Mouse (Mus musculus): ENCODE data around the gene Atp9a. TPM values are rescaled to one million over a fixed set of nuclear protein-coding genes. Genes with fewer than 3 reads are reported as not detected.

Gene Atp9a
- polyA plus RNA-seq, 1 experiment, result 272 TPM

- no peak overlapping the region for H3K4me3 ChIP-seq (ENCODE audit: insufficient read depth, low read length)
- no peak for TF ChIP-seq CTCF (IDR thresholded peaks at IDR 0.05; ENCODE audit: extremely low read depth, insufficient read depth, low read length)
- TF ChIP-seq POLR2A (IDR thresholded peaks at IDR 0.05; ENCODE audit: extremely low read depth, insufficient read depth, low read length), result no peak
- no peak overlapping the region for H3K27ac ChIP-seq (ENCODE audit: insufficient read depth, low read length)
- H3K4me1 ChIP-seq (ENCODE audit: control insufficient read depth, insufficient read depth, low read length), result no peaks in the 10 kb centered on the region; the same call in 1 of the 2 replicates
Measured at GRCm38 (mm10) chr2:168694379-168695026, 47.7 kb downstream of the Atp9a start.

GRCm38 (mm10) chr2:168691774-168692173, 50.4 kb downstream of the Atp9a start:
- no peak for TF ChIP-seq POLR2A (IDR thresholded peaks at IDR 0.05; ENCODE audit: extremely low read depth, insufficient read depth, low read length)
- peak; percentile 72 for TF ChIP-seq CTCF (IDR thresholded peaks at IDR 0.05; ENCODE audit: extremely low read depth, insufficient read depth, low read length)
- no peak overlapping the region for H3K4me3 ChIP-seq (ENCODE audit: insufficient read depth, low read length)
- H3K27ac ChIP-seq (ENCODE audit: insufficient read depth, low read length), result no peak overlapping the region
- no peaks in the 10 kb centered on the region; the same call in 1 of the 2 replicates for H3K4me1 ChIP-seq (ENCODE audit: control insufficient read depth, insufficient read depth, low read length)

GRCm38 (mm10) chr2:168687326-168687725, 54.9 kb downstream of the Atp9a start:
- H3K27ac ChIP-seq (ENCODE audit: insufficient read depth, low read length), result no peak overlapping the region
- H3K4me3 ChIP-seq (ENCODE audit: insufficient read depth, low read length), result no peak overlapping the region
- TF ChIP-seq CTCF (IDR thresholded peaks at IDR 0.05; ENCODE audit: extremely low read depth, insufficient read depth, low read length) (no peak), POLR2A (IDR thresholded peaks at IDR 0.05; ENCODE audit: extremely low read depth, insufficient read depth, low read length) (no peak)
- H3K4me1 ChIP-seq (ENCODE audit: control insufficient read depth, insufficient read depth, low read length), result peaks cover 2% of the 10 kb centered on the region

- Histone ChIP-seq H3K27ac (ENCODE audit: insufficient read depth, low read length) (no peak overlapping the region), H3K4me1 (ENCODE audit: control insufficient read depth, insufficient read depth, low read length) (peaks cover 2% of the 10 kb centered on the region), H3K4me3 (ENCODE audit: insufficient read depth, low read length) (no peak overlapping the region)
- TF ChIP-seq POLR2A (IDR thresholded peaks at IDR 0.05; ENCODE audit: extremely low read depth, insufficient read depth, low read length) (no peak), CTCF (IDR thresholded peaks at IDR 0.05; ENCODE audit: extremely low read depth, insufficient read depth, low read length) (no peak)
Measured at GRCm38 (mm10) chr2:168685909-168686308, 56.3 kb downstream of the Atp9a start.

- peaks cover 2% of the 10 kb centered on the region; the same call in 1 of the 2 replicates for H3K4me1 ChIP-seq (ENCODE audit: control insufficient read depth, insufficient read depth, low read length)
- no peak overlapping the region for H3K4me3 ChIP-seq (ENCODE audit: insufficient read depth, low read length)
- H3K27ac ChIP-seq (ENCODE audit: insufficient read depth, low read length), result peak overlapping the region; percentile 5; the same call in 1 of the 2 replicates
- TF ChIP-seq CTCF (IDR thresholded peaks at IDR 0.05; ENCODE audit: extremely low read depth, insufficient read depth, low read length) (no peak), POLR2A (IDR thresholded peaks at IDR 0.05; ENCODE audit: extremely low read depth, insufficient read depth, low read length) (no peak)
Measured at GRCm38 (mm10) chr2:168684695-168685094, 57.5 kb downstream of the Atp9a start.

GRCm38 (mm10) chr2:168683520-168684150, 58.6 kb downstream of the Atp9a start:
- peaks cover 3% of the 10 kb centered on the region for H3K4me1 ChIP-seq (ENCODE audit: control insufficient read depth, insufficient read depth, low read length)
- TF ChIP-seq POLR2A (IDR thresholded peaks at IDR 0.05; ENCODE audit: extremely low read depth, insufficient read depth, low read length) (no peak), CTCF (IDR thresholded peaks at IDR 0.05; ENCODE audit: extremely low read depth, insufficient read depth, low read length) (no peak)
- H3K4me3 ChIP-seq (ENCODE audit: insufficient read depth, low read length), result no peak overlapping the region
- 0 out of 2 replicates have a peak overlapping the region, but pooled peaks have one; percentile 31 for H3K27ac ChIP-seq (ENCODE audit: insufficient read depth, low read length)

- no peak overlapping the region for H3K27ac ChIP-seq (ENCODE audit: insufficient read depth, low read length)
- peaks cover 7% of the 10 kb centered on the region for H3K4me1 ChIP-seq (ENCODE audit: control insufficient read depth, insufficient read depth, low read length)
- no peak for TF ChIP-seq POLR2A (IDR thresholded peaks at IDR 0.05; ENCODE audit: extremely low read depth, insufficient read depth, low read length)
- no peak for TF ChIP-seq CTCF (IDR thresholded peaks at IDR 0.05; ENCODE audit: extremely low read depth, insufficient read depth, low read length)
- no peak overlapping the region for H3K4me3 ChIP-seq (ENCODE audit: insufficient read depth, low read length)
Measured at GRCm38 (mm10) chr2:168682721-168683120, 59.5 kb downstream of the Atp9a start.

GRCm38 (mm10) chr2:168681531-168681930, 60.7 kb downstream of the Atp9a start:
- TF ChIP-seq POLR2A (IDR thresholded peaks at IDR 0.05; ENCODE audit: extremely low read depth, insufficient read depth, low read length) (no peak), CTCF (IDR thresholded peaks at IDR 0.05; ENCODE audit: extremely low read depth, insufficient read depth, low read length) (no peak)
- Histone ChIP-seq H3K27ac (ENCODE audit: insufficient read depth, low read length) (no peak overlapping the region), H3K4me1 (ENCODE audit: control insufficient read depth, insufficient read depth, low read length) (peaks cover 11% of the 10 kb centered on the region), H3K4me3 (ENCODE audit: insufficient read depth, low read length) (no peak overlapping the region)

GRCm38 (mm10) chr2:168679381-168680199, 62.6 kb downstream of the Atp9a start:
- no peak for TF ChIP-seq POLR2A (IDR thresholded peaks at IDR 0.05; ENCODE audit: extremely low read depth, insufficient read depth, low read length)
- TF ChIP-seq CTCF (IDR thresholded peaks at IDR 0.05; ENCODE audit: extremely low read depth, insufficient read depth, low read length), result 0 out of 2 replicates have a peak, but pooled peaks have one; percentile 11
- Histone ChIP-seq H3K4me1 (ENCODE audit: control insufficient read depth, insufficient read depth, low read length) (peaks cover 15% of the 10 kb centered on the region), H3K4me3 (ENCODE audit: insufficient read depth, low read length) (no peak overlapping the region), H3K27ac (ENCODE audit: insufficient read depth, low read length) (peak overlapping the region; percentile 13; the same call in 1 of the 2 replicates)
